19 mouse cellular contexts compared by ENCODE assay signal in genomic region chr16:91362006-91362405, GRCm38 (mm10). TPM values are rescaled to one million over a fixed set of nuclear protein-coding genes. Genes with fewer than 3 reads are reported as not detected.
A peak's percentile ranks its signal among the peaks of the same experiment; 100 is the strongest.
DNase-seq lines count a peak whose midpoint lies in the region; ATAC-seq and TF ChIP-seq lines count a peak whose summit lies in the region.
"Had no signal": no experiment of that assay in that cellular context is flagged by ENCODE, and none has a peak within 500 bp of the region (broad histone marks: within the 10 kb centered on the region; RNA-seq: fewer than 3 reads in every experiment).

No protein-coding gene starts in this region.

- peak overlapping the region; percentile 86 for H3K27ac ChIP-seq in heart, embryonic 16.5 days (ENCODE audit: low read length)
- H3K27ac ChIP-seq in liver, adult 2 months (replicated peaks; ENCODE audit: insufficient read depth, low read depth, low read length), result 0 out of 2 replicates have a peak overlapping the region, but pooled peaks have one; percentile 8
- no peak overlapping the region for H3K27ac ChIP-seq in liver, embryonic 11.5 days (ENCODE audit: low read depth, low read length)
- peak overlapping the region; percentile 25; the same call in 1 of the 2 replicates for H3K27ac ChIP-seq in liver, embryonic 14.5 days
- 0 out of 2 replicates have a peak overlapping the region, but pooled peaks have one; percentile 69 for H3K27ac ChIP-seq in stomach, embryonic 15.5 days
- H3K27ac ChIP-seq: embryonic facial prominence, embryonic 12.5 days; hindbrain, embryonic 15.5 days; midbrain, embryonic 10.5 days had no signal

- peak overlapping the region; percentile 41; the same call in 1 of the 2 replicates for H3K9ac ChIP-seq in heart, embryonic 16.5 days (ENCODE audit: low read length)
- H3K9ac ChIP-seq in liver, adult 2 months (ENCODE audit: low read depth, low read length), result no peak overlapping the region
- no peak overlapping the region for H3K9ac ChIP-seq in liver, embryonic 11.5 days (ENCODE audit: low read depth, low read length)
- no peak overlapping the region for H3K9ac ChIP-seq in liver, embryonic 14.5 days (replicated peaks)
- no peak overlapping the region for H3K9ac ChIP-seq in stomach, embryonic 15.5 days
- H3K9ac ChIP-seq: hindbrain, embryonic 15.5 days; neural tube, embryonic 13.5 days had no signal

- TF ChIP-seq EP300 in liver, embryonic 14.5 days (IDR thresholded peaks at IDR 0.05; ENCODE audit: low read depth), result no peak

- intact Hi-C loops in heart, postnatal 25 days (cut with DNase I), result loop anchor here (5.0 kb wide), 1 partner anchor 100 kb away; no protein-coding TSS in a partner anchor

- H3K4me2 ChIP-seq in heart, embryonic 16.5 days (ENCODE audit: low read depth, low read length), result no peak overlapping the region
- H3K4me2 ChIP-seq in liver, embryonic 11.5 days, result no peak overlapping the region
- no peak overlapping the region for H3K4me2 ChIP-seq in liver, embryonic 14.5 days (ENCODE audit: low read depth)
- H3K4me2 ChIP-seq in stomach, embryonic 15.5 days, result no peak overlapping the region
- H3K4me2 ChIP-seq: embryonic facial prominence, embryonic 12.5 days; hindbrain, embryonic 15.5 days; neural tube, embryonic 13.5 days had no signal

- TF ChIP-seq POLR2A in liver, adult 2 months (IDR thresholded peaks at IDR 0.05; ENCODE audit: extremely low read depth, insufficient read depth, low read length), result no peak

- H3K27me3 ChIP-seq in heart, embryonic 16.5 days (ENCODE audit: control insufficient read depth, insufficient read depth, low read length), result no peaks in the 10 kb centered on the region
- no peaks in the 10 kb centered on the region for H3K27me3 ChIP-seq in liver, adult 2 months (ENCODE audit: control insufficient read depth, insufficient read depth, low read length)
- H3K27me3 ChIP-seq in liver, embryonic 11.5 days (replicated peaks; ENCODE audit: control insufficient read depth, insufficient read depth, low read length), result no peaks in the 10 kb centered on the region
- H3K27me3 ChIP-seq in liver, embryonic 14.5 days (ENCODE audit: control insufficient read depth, insufficient read depth, low read length), result no peaks in the 10 kb centered on the region
- H3K27me3 ChIP-seq in stomach, embryonic 15.5 days (replicated peaks), result 0 out of 2 replicates have a peak, but pooled peaks cover 3% of the 10 kb centered on the region
- H3K27me3 ChIP-seq: embryonic facial prominence, embryonic 12.5 days; hindbrain, embryonic 15.5 days had no signal

- TF ChIP-seq CTCF in liver, adult 2 months (IDR thresholded peaks at IDR 0.05; ENCODE audit: low read depth, low read length), result no peak
- TF ChIP-seq CTCF in liver, embryonic 14.5 days (IDR thresholded peaks at IDR 0.05; ENCODE audit: low read depth), result no peak

- no peak for ATAC-seq in heart, embryonic 16.5 days (replicated peaks; ENCODE audit: extremely low read depth, insufficient read depth, low FRiP score)
- no peak for ATAC-seq in liver, embryonic 11.5 days (replicated peaks; ENCODE audit: low FRiP score)
- ATAC-seq in liver, embryonic 14.5 days (ENCODE audit: insufficient read depth), result no peak
- ATAC-seq in stomach, embryonic 15.5 days (ENCODE audit: insufficient read depth, low FRiP score, low read depth), result no peak
- ATAC-seq: CD4-positive, CD25-positive, alpha-beta regulatory T cell, adult 4 months; intestine, postnatal 0 days had no signal

- no peaks in the 10 kb centered on the region for H3K9me3 ChIP-seq in heart, embryonic 16.5 days (replicated peaks; ENCODE audit: control insufficient read depth, low read length)
- H3K9me3 ChIP-seq in liver, embryonic 11.5 days (ENCODE audit: control insufficient read depth, low read length), result no peaks in the 10 kb centered on the region
- H3K9me3 ChIP-seq in liver, embryonic 14.5 days (ENCODE audit: control insufficient read depth, low read length), result no peaks in the 10 kb centered on the region
- no peaks in the 10 kb centered on the region for H3K9me3 ChIP-seq in stomach, embryonic 15.5 days
- H3K9me3 ChIP-seq: embryonic facial prominence, embryonic 12.5 days; hindbrain, embryonic 15.5 days; midbrain, embryonic 10.5 days; neural tube, embryonic 13.5 days had no signal

- no peaks in the 10 kb centered on the region for H3K36me3 ChIP-seq in heart, embryonic 16.5 days (ENCODE audit: control insufficient read depth, insufficient read depth)
- H3K36me3 ChIP-seq in liver, adult 2 months (ENCODE audit: control insufficient read depth, insufficient read depth, low read length), result no peaks in the 10 kb centered on the region
- no peaks in the 10 kb centered on the region for H3K36me3 ChIP-seq in liver, embryonic 11.5 days (ENCODE audit: control insufficient read depth, insufficient read depth, low read length)
- H3K36me3 ChIP-seq in liver, embryonic 14.5 days (replicated peaks; ENCODE audit: control insufficient read depth, insufficient read depth, low read depth), result no peaks in the 10 kb centered on the region
- no peaks in the 10 kb centered on the region for H3K36me3 ChIP-seq in stomach, embryonic 15.5 days
- H3K36me3 ChIP-seq: embryonic facial prominence, embryonic 12.5 days; hindbrain, embryonic 15.5 days; midbrain, embryonic 10.5 days; neural tube, embryonic 13.5 days had no signal

- WGBS in heart, embryonic 16.5 days, result 68% methylated on average over 2 of the region's 2 CpGs
- WGBS in liver, adult 2 months, result 14% methylated on average over 2 of the region's 2 CpGs
- 49% methylated on average over 2 of the region's 2 CpGs for WGBS in liver, embryonic 11.5 days
- 59% methylated on average over 2 of the region's 2 CpGs for WGBS in liver, embryonic 14.5 days (ENCODE audit: insufficient replicate concordance)
- 43% methylated on average over 2 of the region's 2 CpGs for WGBS in stomach, embryonic 15.5 days

- no peak for DNase-seq in heart, postnatal 25 days (ENCODE audit: low spot score)
- DNase-seq in liver, adult 2 months (ENCODE audit: extremely low read depth, low read depth, low spot score), result peak; percentile 65
- no peak for DNase-seq in liver, embryonic 11.5 days (ENCODE audit: low spot score)
- DNase-seq in liver, embryonic 14.5 days (ENCODE audit: low read depth in 3 of 3, low spot score in 3 of 3), result no peak
- no peak for DNase-seq in thymus, postnatal 4 days
- DNase-seq: cerebellum, adult 18-20 months had no signal

- H3K79me2 ChIP-seq in liver, adult 2 months (ENCODE audit: control insufficient read depth, insufficient read depth, low read length), result no peaks in the 10 kb centered on the region

- peaks cover 19% of the 10 kb centered on the region for H3K4me1 ChIP-seq in heart, embryonic 16.5 days (ENCODE audit: control insufficient read depth, insufficient read depth, low read length)
- peaks cover 27% of the 10 kb centered on the region for H3K4me1 ChIP-seq in liver, adult 2 months (ENCODE audit: control insufficient read depth, insufficient read depth, low read length)
- H3K4me1 ChIP-seq in liver, embryonic 11.5 days (replicated peaks; ENCODE audit: control insufficient read depth, insufficient read depth, low read length), result peaks cover 23% of the 10 kb centered on the region
- H3K4me1 ChIP-seq in liver, embryonic 14.5 days (replicated peaks; ENCODE audit: control insufficient read depth in 2 of 2, insufficient read depth in 2 of 2, low read length in 1 of 2), result peaks cover 9 to 58% of the 10 kb centered on the region in 2 experiments
- H3K4me1 ChIP-seq in stomach, embryonic 15.5 days, result peaks cover 12% of the 10 kb centered on the region

- H3K4me3 ChIP-seq in heart, embryonic 16.5 days (ENCODE audit: low read length), result no peak overlapping the region
- H3K4me3 ChIP-seq in liver, adult 2 months (ENCODE audit: insufficient read depth, low read depth, low read length), result no peak overlapping the region
- no peak overlapping the region for H3K4me3 ChIP-seq in liver, embryonic 11.5 days (ENCODE audit: low read depth, low read length)
- H3K4me3 ChIP-seq in liver, embryonic 14.5 days (ENCODE audit: insufficient read depth in 1 of 2, low read depth in 2 of 2, low read length in 2 of 2), result no peak overlapping the region
- H3K4me3 ChIP-seq in stomach, embryonic 15.5 days (replicated peaks), result no peak overlapping the region
- H3K4me3 ChIP-seq: embryonic facial prominence, embryonic 12.5 days; hindbrain, embryonic 15.5 days; midbrain, embryonic 10.5 days; neural tube, embryonic 13.5 days had no signal

RNA-seq across cellular contexts. Expression of gene Ifnar2, which starts 10.6 kb away (rescaled TPM):
- 53.5 and 63.7 TPM in 2 replicates for polyA plus RNA-seq in heart, embryonic 16.5 days (2015; fragmentation: Nextera tagmentation; extraction: Ambion mirVana)
- total RNA-seq in heart, postnatal 25 days (2021), result 10 to 100 TPM; 34.5 to 37.6 TPM
- 69.1 and 84.2 TPM in 2 replicates for total RNA-seq in liver, adult 2 months (2014; rRNA removed)
- polyA plus RNA-seq in liver, adult 2 months (2012; rRNA removed), result 115 and 144 TPM in 2 replicates
- polyA plus RNA-seq in liver, embryonic 11.5 days (2014; fragmentation: Nextera tagmentation; extraction: Ambion mirVana), result 66.7 and 70.9 TPM in 2 replicates
- 23.0 and 33.1 TPM in 2 replicates for polyA plus RNA-seq in liver, embryonic 14.5 days (2012; rRNA removed)
- 68.4 and 74.4 TPM in 2 replicates for polyA plus RNA-seq in liver, embryonic 14.5 days (2014; fragmentation: Nextera tagmentation; extraction: Ambion mirVana)
- polyA plus RNA-seq in stomach, embryonic 15.5 days (2015; fragmentation: Nextera tagmentation; extraction: Ambion mirVana), result 49.4 and 60.4 TPM in 2 replicates

RNA-seq across cellular contexts. Expression of gene Gm21970, which starts 29.5 kb away (rescaled TPM):
- polyA plus RNA-seq in heart, embryonic 16.5 days (2015; fragmentation: Nextera tagmentation; extraction: Ambion mirVana), result not detected in 2 replicates
- not detected for total RNA-seq in heart, postnatal 25 days (2021)
- total RNA-seq in liver, adult 2 months (2014; rRNA removed), result 0.83 TPM in 1 of 2 replicates, not detected in the other
- not detected in 2 replicates for polyA plus RNA-seq in liver, adult 2 months (2012; rRNA removed)
- polyA plus RNA-seq in liver, embryonic 11.5 days (2014; fragmentation: Nextera tagmentation; extraction: Ambion mirVana), result not detected in 2 replicates
- 0.04 and 0.14 TPM in 2 replicates for polyA plus RNA-seq in liver, embryonic 14.5 days (2012; rRNA removed)
- 0.67 TPM in 1 of 2 replicates, not detected in the other for polyA plus RNA-seq in liver, embryonic 14.5 days (2014; fragmentation: Nextera tagmentation; extraction: Ambion mirVana)
- not detected in 2 replicates for polyA plus RNA-seq in stomach, embryonic 15.5 days (2015; fragmentation: Nextera tagmentation; extraction: Ambion mirVana)
- total RNA-seq: gastrocnemius, postnatal 4 days; left cerebral cortex, postnatal 10 days; MEL; monocyte, adult 5-6 weeks had no signal
- polyA plus RNA-seq: CD4-positive, CD25-positive, alpha-beta regulatory T cell, adult 4 months; embryonic facial prominence, embryonic 12.5 days; hindbrain, embryonic 15.5 days; intestine, postnatal 0 days; midbrain, embryonic 10.5 days; neural tube, embryonic 13.5 days; thymus, postnatal 0 days had no signal

RNA-seq across cellular contexts. Expression of gene Il10rb, which starts 44.0 kb away (rescaled TPM):
- polyA plus RNA-seq in heart, embryonic 16.5 days (2015; fragmentation: Nextera tagmentation; extraction: Ambion mirVana), result 71.3 and 75.1 TPM in 2 replicates
- total RNA-seq in heart, postnatal 25 days (2021), result 100 to 1,000 TPM in 1 of 2 experiments, 10 to 100 TPM in 1; 97.5 to 105 TPM
- 7.3 and 9.5 TPM in 2 replicates for total RNA-seq in liver, adult 2 months (2014; rRNA removed)
- polyA plus RNA-seq in liver, adult 2 months (2012; rRNA removed), result 5.0 and 5.1 TPM in 2 replicates
- 29.8 and 32.9 TPM in 2 replicates for polyA plus RNA-seq in liver, embryonic 11.5 days (2014; fragmentation: Nextera tagmentation; extraction: Ambion mirVana)
- polyA plus RNA-seq in liver, embryonic 14.5 days (2012; rRNA removed), result 12.4 and 12.7 TPM in 2 replicates
- polyA plus RNA-seq in liver, embryonic 14.5 days (2014; fragmentation: Nextera tagmentation; extraction: Ambion mirVana), result 24.9 and 28.7 TPM in 2 replicates
- polyA plus RNA-seq in stomach, embryonic 15.5 days (2015; fragmentation: Nextera tagmentation; extraction: Ambion mirVana), result 45.5 and 53.4 TPM in 2 replicates
